In genomic region chr1:73996209-73996608, GRCm38 (mm10) we compare ENCODE assay signal across 9 mouse cellular contexts.
A peak's percentile ranks its signal among the peaks of the same experiment; 100 is the strongest.
DNase-seq lines count a peak whose midpoint lies in the region; ATAC-seq and TF ChIP-seq lines count a peak whose summit lies in the region.
"Had no signal": no experiment of that assay in that cellular context is flagged by ENCODE, and none has a peak within 500 bp of the region (broad histone marks: within the 10 kb centered on the region; RNA-seq: fewer than 3 reads in every experiment).

No protein-coding gene starts in this region.

- TF ChIP-seq POLR2A in heart, adult 2 months (IDR thresholded peaks at IDR 0.05; ENCODE audit: insufficient read depth, low read depth, low read length): no peak

- peak; percentile 79 to 83 for DNase-seq in heart, adult 2 months
- no peak for DNase-seq in heart, postnatal 25 days (ENCODE audit: low spot score)
- DNase-seq in A20 (ENCODE audit: low read depth, low spot score): peak; percentile 42
- DNase-seq in ZHBTc4 (ENCODE audit: low read depth, low spot score): peak; percentile 74
- DNase-seq in embryo, embryonic 9.5 days (ENCODE audit: extremely low spot score): peak; percentile 58
- DNase-seq in hindbrain, postnatal 0 days (ENCODE audit: low spot score): peak; percentile 73
- peak; percentile 56 to 86 for DNase-seq in spleen, postnatal 4 days (ENCODE audit: low spot score in 2 of 2)

- H3K4me1 ChIP-seq in heart, adult 2 months (ENCODE audit: control insufficient read depth, insufficient read depth, low read length): peaks cover 48% of the 10 kb centered on the region
- no peaks in the 10 kb centered on the region for H3K4me1 ChIP-seq in hindbrain, postnatal 0 days (ENCODE audit: insufficient read depth, low read length)
- H3K4me1 ChIP-seq in lung, embryonic 16.5 days (replicated peaks; ENCODE audit: control insufficient read depth, insufficient read depth, low read length): peaks cover 71% of the 10 kb centered on the region

- H3K27ac ChIP-seq in heart, adult 2 months: peak overlapping the region; percentile 36; the same call in 1 of the 2 replicates
- H3K27ac ChIP-seq in hindbrain, postnatal 0 days: no peak overlapping the region
- H3K27ac ChIP-seq in lung, embryonic 16.5 days (ENCODE audit: low read length): peak overlapping the region; percentile 89
- H3K27ac ChIP-seq: embryonic facial prominence, embryonic 15.5 days had no signal

- no peaks in the 10 kb centered on the region for H3K79me2 ChIP-seq in heart, adult 2 months (replicated peaks; ENCODE audit: control insufficient read depth, insufficient read depth, low read length)

- peak overlapping the region; percentile 26; the same call in 1 of the 2 replicates for H3K9ac ChIP-seq in heart, adult 2 months (ENCODE audit: low read depth, low read length)
- no peak overlapping the region for H3K9ac ChIP-seq in hindbrain, postnatal 0 days (replicated peaks; ENCODE audit: low read length)
- no peak overlapping the region for H3K9ac ChIP-seq in lung, embryonic 16.5 days (ENCODE audit: low read length)
- H3K9ac ChIP-seq: embryonic facial prominence, embryonic 15.5 days had no signal

- 9% methylated on average over 2 of the region's 2 CpGs for WGBS in heart, adult 2 months
- 56% methylated on average over 2 of the region's 2 CpGs for WGBS in hindbrain, postnatal 0 days
- 25% methylated on average over 2 of the region's 2 CpGs for WGBS in lung, embryonic 16.5 days

- ATAC-seq in hindbrain, postnatal 0 days: 0 out of 2 replicates have a peak, but pooled peaks have one; percentile 22
- ATAC-seq in lung, embryonic 16.5 days (ENCODE audit: low read depth): no peak

- H3K4me3 ChIP-seq in heart, adult 2 months: no peak overlapping the region
- no peak overlapping the region for H3K4me3 ChIP-seq in hindbrain, postnatal 0 days (ENCODE audit: low read length)
- peak overlapping the region; percentile 35 for H3K4me3 ChIP-seq in lung, embryonic 16.5 days (ENCODE audit: low read length)
- H3K4me3 ChIP-seq: embryonic facial prominence, embryonic 15.5 days had no signal

- no peaks in the 10 kb centered on the region for H3K9me3 ChIP-seq in hindbrain, postnatal 0 days (ENCODE audit: low read length)
- no peaks in the 10 kb centered on the region for H3K9me3 ChIP-seq in lung, embryonic 16.5 days (ENCODE audit: control insufficient read depth, low read length)
- H3K9me3 ChIP-seq: embryonic facial prominence, embryonic 15.5 days had no signal

- TF ChIP-seq CTCF in heart, adult 2 months (IDR thresholded peaks at IDR 0.05): peak; percentile 91
- peak; percentile 77 for TF ChIP-seq CTCF in hindbrain, postnatal 0 days (IDR thresholded peaks at IDR 0.05; ENCODE audit: low read depth)

- H3K27me3 ChIP-seq in heart, adult 2 months (ENCODE audit: control insufficient read depth, insufficient read depth, low read length): no peaks in the 10 kb centered on the region
- H3K27me3 ChIP-seq in hindbrain, postnatal 0 days (ENCODE audit: insufficient read depth, low read length): no peaks in the 10 kb centered on the region
- H3K27me3 ChIP-seq in lung, embryonic 16.5 days (ENCODE audit: control insufficient read depth, insufficient read depth, low read depth, low read length): no peaks in the 10 kb centered on the region
- H3K27me3 ChIP-seq: embryonic facial prominence, embryonic 15.5 days had no signal

- intact Hi-C loops in heart, adult 2 months (cut with DNase I): loop anchor here (2.0 to 5.0 kb wide), 2 partner anchors 81 to 126 kb away; partner anchors contain the start of gene Tns1
- intact Hi-C loops in heart, postnatal 25 days (cut with DNase I): loop anchor here (2.0 kb wide), 1 partner anchor 129 kb away; the partner anchor contains the start of genes Rufy4 and Tns1

- no peak overlapping the region for H3K4me2 ChIP-seq in hindbrain, postnatal 0 days (ENCODE audit: low read depth, low read length)
- H3K4me2 ChIP-seq in lung, embryonic 16.5 days (ENCODE audit: low read depth, low read length): peak overlapping the region; percentile 51
- H3K4me2 ChIP-seq: embryonic facial prominence, embryonic 15.5 days had no signal

- H3K36me3 ChIP-seq in heart, adult 2 months (ENCODE audit: control insufficient read depth, insufficient read depth, low read length): peaks cover 49% of the 10 kb centered on the region
- H3K36me3 ChIP-seq in hindbrain, postnatal 0 days (ENCODE audit: insufficient read depth, low read length): no peaks in the 10 kb centered on the region
- H3K36me3 ChIP-seq in lung, embryonic 16.5 days (ENCODE audit: control insufficient read depth, insufficient read depth, low read length): peaks cover 20% of the 10 kb centered on the region; the same call in 1 of the 2 replicates

- peak; percentile 81 for TF ChIP-seq EP300 in heart, adult 2 months (IDR thresholded peaks at IDR 0.05; ENCODE audit: insufficient read depth, low read depth, low read length)
